Mouse (Mus musculus) midbrain, embryonic 13.5 days (tissue): ENCODE measurements at regions not wholly inside any gene's neighbourhood (a gene's known extent, or its start where the extent isn't known, plus 50 kb on each side); places are given as distances from the start of the nearest gene placed in this dataset.

ENCODE experiments used
- ATAC-seq: fragments of 200-750 bp; cut with Nextera tagmentation; 2 replicates; pipeline ENCODE4 v1.8.0; 2017; ENCODE audit warnings: mild to moderate bottlenecking, moderate TSS enrichment, moderate library complexity
- H3K27ac ChIP-seq: fragments of 300-500 bp; sonication (generic); 2 replicates; pipeline ENCODE4 v1.5.1; 2015; ENCODE audit warnings: inconsistent platforms, mild to moderate bottlenecking, moderate library complexity
- H3K27me3 ChIP-seq: fragments of 300-500 bp; sonication (generic); 2 replicates; pipeline ENCODE4 v1.6.1; 2015; ENCODE audit warnings: mild to moderate bottlenecking, inconsistent platforms
- H3K36me3 ChIP-seq: fragments of 300-500 bp; sonication (generic); 2 replicates; pipeline ENCODE4 v1.6.1; 2015; ENCODE audit warnings: mild to moderate bottlenecking, inconsistent platforms
- H3K4me1 ChIP-seq: fragments of 300-500 bp; sonication (generic); replicated peaks from 2 replicates; pipeline ENCODE4 v1.6.1; 2015; ENCODE audit warnings: inconsistent platforms
- H3K4me2 ChIP-seq: fragments of 300-500 bp; sonication (generic); replicated peaks from 2 replicates; pipeline ENCODE4 v1.6.1; 2015; ENCODE audit warnings: moderate library complexity, mild to moderate bottlenecking, inconsistent platforms
- H3K4me3 ChIP-seq: fragments of 300-500 bp; sonication (generic); replicated peaks from 2 replicates; pipeline ENCODE4 v1.5.1; 2015; ENCODE audit warnings: mild to moderate bottlenecking, inconsistent platforms
- H3K9ac ChIP-seq: fragments of 300-500 bp; sonication (generic); replicated peaks from 2 replicates; pipeline ENCODE4 v1.6.1; 2015; ENCODE audit warnings: mild to moderate bottlenecking, inconsistent platforms
- H3K9me3 ChIP-seq: fragments of 300-500 bp; sonication (generic); 2 replicates; pipeline ENCODE4 v1.6.1; 2016; ENCODE audit warnings: mild to moderate bottlenecking, inconsistent platforms
- WGBS: fragments of 180-500 bp; shearing (Covaris S2); methylation state at CpG from one replicate; pipeline ENCODE4 v1.1.7; 2015; 5-methylcytosine and 5-hydroxymethylcytosine counted together

GRCm38 (mm10) chr16:42592321-42592720 lies 251.9 kb upstream of the Gap43 start:
- 71% methylated on average over 3 of the region's 3 CpGs for WGBS
- H3K4me2 ChIP-seq, result no peak overlapping the region
- no peaks in the 10 kb centered on the region for H3K36me3 ChIP-seq
- H3K4me1 ChIP-seq, result no peaks in the 10 kb centered on the region
- no peaks in the 10 kb centered on the region for H3K9me3 ChIP-seq
- no peak overlapping the region for H3K27ac ChIP-seq
- H3K9ac ChIP-seq, result no peak overlapping the region
- ATAC-seq, result no peak
- H3K4me3 ChIP-seq, result no peak overlapping the region
- H3K27me3 ChIP-seq, result no peaks in the 10 kb centered on the region

DNA sequence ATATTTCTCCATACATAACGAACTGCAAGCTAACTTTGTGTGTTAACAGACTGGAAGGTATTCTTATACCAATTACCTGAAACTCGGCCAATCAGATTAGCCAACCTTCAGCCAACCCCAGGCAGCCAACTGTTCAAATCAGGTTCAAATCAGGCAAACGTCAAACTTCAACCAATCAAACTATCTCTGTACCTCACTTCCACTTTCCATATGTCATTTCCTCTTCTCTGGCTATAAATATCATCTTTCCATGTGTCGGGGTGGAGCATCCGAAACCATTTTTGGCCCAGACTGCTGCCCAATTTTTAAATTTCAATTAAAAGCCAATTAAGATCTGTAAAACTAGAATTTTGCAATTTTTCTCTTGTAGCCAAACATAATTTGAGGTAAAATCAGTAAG lies 251.1 kb upstream of the Gap43 start:
- H3K36me3 ChIP-seq, result no peaks in the 10 kb centered on the region
- 89% methylated on average over 5 of the region's 5 CpGs for WGBS
- H3K27ac ChIP-seq, result no peak overlapping the region
- no peak overlapping the region for H3K4me2 ChIP-seq
- H3K4me3 ChIP-seq, result no peak overlapping the region
- no peaks in the 10 kb centered on the region for H3K27me3 ChIP-seq
- H3K9me3 ChIP-seq, result no peaks in the 10 kb centered on the region
- no peak overlapping the region for H3K9ac ChIP-seq
- ATAC-seq, result no peak
- H3K4me1 ChIP-seq, result no peaks in the 10 kb centered on the region

DNA sequence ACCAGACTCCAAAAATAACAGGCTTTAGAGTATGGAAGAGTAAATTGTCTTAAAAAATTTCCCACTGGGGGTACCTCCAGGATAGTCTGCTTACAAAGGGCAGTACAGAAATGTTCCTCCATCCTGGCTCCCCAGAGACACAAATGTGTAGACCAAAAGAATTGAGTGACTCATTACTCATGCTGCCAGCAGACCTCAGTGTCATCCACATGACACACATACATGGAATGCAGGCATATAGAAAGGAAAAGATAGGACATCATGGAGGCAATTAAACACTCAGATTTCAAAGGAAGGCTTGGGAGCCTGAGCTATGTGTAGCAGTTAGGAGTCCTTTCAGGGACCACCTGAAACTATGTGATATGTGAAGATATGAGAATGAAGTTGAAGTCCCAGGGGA lies 245.7 kb upstream of the Gap43 start:
- no peaks in the 10 kb centered on the region for H3K27me3 ChIP-seq
- H3K36me3 ChIP-seq, result no peaks in the 10 kb centered on the region
- no peak overlapping the region for H3K9ac ChIP-seq
- H3K4me1 ChIP-seq, result peaks cover 2% of the 10 kb centered on the region; the same call in 1 of the 2 replicates
- H3K27ac ChIP-seq, result no peak overlapping the region
- H3K9me3 ChIP-seq, result no peaks in the 10 kb centered on the region
- H3K4me2 ChIP-seq, result no peak overlapping the region
- H3K4me3 ChIP-seq, result no peak overlapping the region
- ATAC-seq, result no peak

DNA sequence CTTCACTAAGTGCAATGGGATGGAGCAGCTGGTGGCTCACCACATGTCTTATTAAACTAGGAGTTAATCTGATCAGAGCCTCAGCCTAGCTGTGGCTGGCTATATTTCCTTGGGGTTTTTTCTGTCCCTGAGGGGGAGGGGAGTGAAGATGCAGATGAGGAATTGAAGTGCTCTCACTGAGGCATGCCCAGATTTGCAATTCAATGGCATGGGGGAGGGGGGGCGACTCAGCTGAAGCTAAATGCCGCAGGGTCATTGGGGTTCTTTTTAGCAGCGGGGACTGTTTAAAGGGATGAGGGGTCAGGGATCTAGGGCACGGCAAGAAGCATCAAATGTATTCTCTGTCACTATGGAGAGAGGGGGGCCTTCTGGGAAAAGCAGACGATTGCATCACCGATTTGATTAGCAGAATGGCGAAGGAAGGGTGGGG lies 235.1 kb upstream of the Gap43 start:
- Histone ChIP-seq H3K27ac (peak overlapping the region; percentile 82), H3K9ac (no peak overlapping the region), H3K4me3 (0 out of 2 replicates have a peak overlapping the region, but pooled peaks have one; percentile 12), H3K9me3 (no peaks in the 10 kb centered on the region), H3K27me3 (no peaks in the 10 kb centered on the region), H3K4me1 (peaks cover 29% of the 10 kb centered on the region), H3K4me2 (peak overlapping the region; percentile 40), H3K36me3 (no peaks in the 10 kb centered on the region)
- peak; percentile 97 for ATAC-seq
- under 1% methylated on average over 7 of the region's 7 CpGs for WGBS

- 0 out of 2 replicates have a peak overlapping the region, but pooled peaks have one; percentile 40 for H3K4me2 ChIP-seq
- ATAC-seq, result 0 out of 2 replicates have a peak, but pooled peaks have one; percentile 28
Observed at GRCm38 (mm10) chr16:42574978-42575377, 234.5 kb upstream of the Gap43 start.

GRCm38 (mm10) chr16:42570246-42570996 lies 230.0 kb upstream of the Gap43 start:
- Histone ChIP-seq H3K36me3 (no peaks in the 10 kb centered on the region), H3K27me3 (no peaks in the 10 kb centered on the region), H3K4me3 (no peak overlapping the region), H3K27ac (peak overlapping the region; percentile 57), H3K9me3 (no peaks in the 10 kb centered on the region), H3K4me2 (no peak overlapping the region), H3K9ac (no peak overlapping the region), H3K4me1 (peaks cover 17% of the 10 kb centered on the region)
- 59% methylated on average over 6 of the region's 6 CpGs for WGBS
- ATAC-seq, result peak; percentile 78

More at GRCm38 (mm10) chr16:42574978-42575377, 234.5 kb upstream of the Gap43 start:
- no peak overlapping the region for H3K9ac ChIP-seq
- H3K27me3 ChIP-seq, result no peaks in the 10 kb centered on the region
- H3K4me1 ChIP-seq, result peaks cover 33% of the 10 kb centered on the region
- H3K4me3 ChIP-seq, result no peak overlapping the region
- H3K9me3 ChIP-seq, result no peaks in the 10 kb centered on the region
- whole genome bisulfite sequencing, result 0% methylated on average over 1 of the region's 1 CpGs
- H3K27ac ChIP-seq, result peak overlapping the region; percentile 82
- no peaks in the 10 kb centered on the region for H3K36me3 ChIP-seq

- Histone ChIP-seq H3K27ac (no peak overlapping the region), H3K4me3 (no peak overlapping the region), H3K4me1 (peaks cover 8% of the 10 kb centered on the region; the same call in 1 of the 2 replicates), H3K9me3 (no peaks in the 10 kb centered on the region), H3K9ac (no peak overlapping the region), H3K4me2 (no peak overlapping the region), H3K27me3 (no peaks in the 10 kb centered on the region), H3K36me3 (no peaks in the 10 kb centered on the region)
- WGBS, result 88% methylated on average over 2 of the region's 2 CpGs
- no peak for ATAC-seq
Observed at GRCm38 (mm10) chr16:42569335-42569734, 228.9 kb upstream of the Gap43 start.

DNA sequence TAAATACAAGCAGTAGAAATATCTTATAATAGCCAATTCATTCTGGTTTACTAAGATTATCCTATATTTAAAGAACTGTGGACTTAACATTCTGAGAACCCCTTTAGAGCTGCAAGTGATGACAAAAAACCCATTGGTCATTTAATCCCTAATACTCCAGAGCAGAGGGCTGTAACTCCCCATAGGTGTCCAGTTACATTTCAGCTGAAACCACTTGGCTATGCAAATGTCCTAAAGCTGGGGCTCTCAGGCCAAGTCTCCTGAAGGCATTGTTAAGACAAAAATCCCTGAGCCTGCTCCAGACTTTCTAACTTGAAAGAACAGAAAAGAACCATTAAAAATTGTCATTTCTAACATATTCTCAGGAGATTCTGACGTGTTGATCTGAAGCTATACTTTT lies 209.1 kb upstream of the Gap43 start:
- peaks cover 12% of the 10 kb centered on the region for H3K4me1 ChIP-seq
- ATAC-seq, result no peak
- 21% methylated on average over 1 of the region's 1 CpGs for WGBS

DNA sequence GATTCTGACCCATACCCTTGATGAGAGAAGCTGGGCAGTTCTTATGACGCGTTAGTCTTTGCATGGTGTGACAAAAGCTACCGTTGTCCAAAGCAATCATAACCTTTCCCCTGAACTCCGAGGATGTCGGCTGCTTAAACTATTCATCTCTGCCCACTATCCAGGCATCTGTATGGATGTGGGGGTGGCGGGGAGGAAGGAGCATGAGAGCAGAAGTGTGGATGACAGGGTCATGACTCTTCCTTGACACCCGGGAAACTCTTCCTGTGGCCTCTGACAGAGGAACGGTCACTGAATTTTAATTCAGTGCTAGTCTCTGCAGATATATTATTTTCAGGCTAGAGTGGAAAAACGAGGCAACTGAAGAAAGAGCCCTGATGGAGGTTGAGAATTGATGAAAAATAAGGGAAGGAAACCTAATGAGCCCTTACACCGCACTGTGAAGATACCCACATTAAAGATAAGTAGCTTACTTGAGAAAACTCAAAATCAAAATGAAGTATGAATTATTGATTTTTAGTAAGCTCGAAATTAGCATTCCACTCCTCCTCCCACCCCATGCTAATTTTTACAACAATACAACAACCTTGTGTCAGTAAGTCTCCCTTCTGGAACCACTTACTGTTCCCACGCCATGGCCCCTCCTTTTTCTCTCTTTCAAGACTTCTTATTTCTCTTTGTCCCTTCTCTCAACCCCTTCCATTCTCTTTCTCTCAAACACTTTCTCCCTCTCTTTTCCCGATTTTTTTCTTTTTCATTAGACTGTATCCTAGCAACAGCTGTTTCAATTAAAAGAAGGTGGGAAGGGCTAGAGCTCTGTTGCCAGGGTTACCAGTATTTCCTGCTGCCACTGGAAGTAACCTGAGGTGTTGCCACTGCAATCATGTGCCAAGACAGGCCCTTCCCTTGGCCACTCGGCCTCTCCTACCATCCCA lies 206.0 kb upstream of the Gap43 start:
- Histone ChIP-seq H3K27ac (peak overlapping the region; percentile 16; the same call in 1 of the 2 replicates), H3K36me3 (no peaks in the 10 kb centered on the region), H3K4me1 (peaks cover 12% of the 10 kb centered on the region), H3K9me3 (no peaks in the 10 kb centered on the region), H3K27me3 (no peaks in the 10 kb centered on the region), H3K4me2 (peak overlapping the region; percentile 27), H3K4me3 (no peak overlapping the region), H3K9ac (no peak overlapping the region)
- WGBS, result 31% methylated on average over 14 of the region's 14 CpGs
- peak; percentile 91 for ATAC-seq

More for the DNA sequence above, 209.1 kb upstream of the Gap43 start:
- H3K27me3 ChIP-seq, result no peaks in the 10 kb centered on the region
- no peak overlapping the region for H3K4me2 ChIP-seq
- H3K27ac ChIP-seq, result no peak overlapping the region
- no peaks in the 10 kb centered on the region for H3K36me3 ChIP-seq
- no peak overlapping the region for H3K9ac ChIP-seq
- no peaks in the 10 kb centered on the region for H3K9me3 ChIP-seq
- H3K4me3 ChIP-seq, result no peak overlapping the region

DNA sequence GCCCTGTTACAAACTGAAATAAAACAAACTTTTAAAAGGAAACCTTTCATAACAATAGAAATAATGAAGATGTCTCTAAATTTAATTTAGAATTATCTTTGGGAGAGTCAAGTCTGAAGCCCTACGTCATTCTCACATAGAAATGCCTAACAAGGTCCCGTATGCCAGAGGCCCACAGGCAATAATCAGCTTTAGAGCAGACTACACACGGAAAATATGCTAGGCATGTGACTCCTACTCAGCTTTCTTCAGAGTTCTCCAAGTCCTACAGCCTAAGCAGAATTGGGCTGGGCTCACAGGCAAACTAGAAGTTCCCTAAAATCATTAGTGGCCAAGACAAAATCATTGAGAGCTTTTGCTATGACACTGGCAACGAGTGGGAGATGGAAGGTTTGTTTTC lies 176.9 kb upstream of the Gap43 start:
- WGBS, result 83% methylated on average over 4 of the region's 4 CpGs
- Histone ChIP-seq H3K9ac (no peak overlapping the region), H3K4me2 (no peak overlapping the region), H3K27me3 (no peaks in the 10 kb centered on the region), H3K9me3 (no peaks in the 10 kb centered on the region), H3K4me1 (no peaks in the 10 kb centered on the region), H3K36me3 (no peaks in the 10 kb centered on the region), H3K4me3 (no peak overlapping the region), H3K27ac (no peak overlapping the region)
- no peak for ATAC-seq

DNA sequence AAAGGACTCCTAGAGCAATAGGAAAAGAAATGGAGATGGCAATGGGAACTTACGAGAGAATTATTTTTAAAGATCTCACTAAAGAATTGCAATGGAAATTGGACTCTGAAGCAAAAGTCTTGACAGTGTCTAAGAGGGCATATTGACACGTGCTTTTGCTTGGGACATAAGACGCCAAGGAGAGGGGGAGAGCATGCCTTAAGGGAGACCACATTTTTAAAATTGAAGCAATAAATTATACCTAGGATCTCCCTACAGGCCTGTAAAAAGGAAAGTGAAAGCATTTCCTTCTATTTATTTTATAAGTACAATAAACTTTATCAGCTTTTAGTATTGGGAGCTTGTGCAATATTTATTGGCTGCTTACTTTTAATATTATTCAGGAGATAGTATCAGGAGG lies 175.5 kb upstream of the Gap43 start:
- Histone ChIP-seq H3K27ac (no peak overlapping the region), H3K4me2 (no peak overlapping the region), H3K9ac (no peak overlapping the region), H3K4me3 (no peak overlapping the region), H3K4me1 (no peaks in the 10 kb centered on the region), H3K9me3 (no peaks in the 10 kb centered on the region), H3K27me3 (no peaks in the 10 kb centered on the region), H3K36me3 (no peaks in the 10 kb centered on the region)
- no peak for ATAC-seq
- WGBS, result 81% methylated on average over 3 of the region's 3 CpGs

- Histone ChIP-seq H3K36me3 (no peaks in the 10 kb centered on the region), H3K4me1 (no peaks in the 10 kb centered on the region), H3K9ac (no peak overlapping the region), H3K9me3 (no peaks in the 10 kb centered on the region), H3K27ac (no peak overlapping the region), H3K4me3 (no peak overlapping the region), H3K4me2 (no peak overlapping the region), H3K27me3 (no peaks in the 10 kb centered on the region)
- WGBS, result 65% methylated on average over 9 of the region's 9 CpGs
- no peak for ATAC-seq
Observed at GRCm38 (mm10) chr16:42505107-42505506, 164.7 kb upstream of the Gap43 start.
